Mouse (Mus musculus): ENCODE measurements at regions not wholly inside any gene's neighbourhood (a gene's known extent, or its start where the extent isn't known, plus 50 kb on each side); places are given as distances from the start of the nearest gene placed in this dataset.

- ATAC-seq (ENCODE audit: insufficient number of reproducible peaks, low FRiP score, low TSS enrichment, low read depth) = no peak
- no peak overlapping the region for H3K4me2 ChIP-seq
- H3K4me3 ChIP-seq = no peak overlapping the region
- no peak overlapping the region for H3K27ac ChIP-seq
- no peaks in the 10 kb centered on the region for H3K4me1 ChIP-seq
- no peaks in the 10 kb centered on the region for H3K36me3 ChIP-seq
- H3K27me3 ChIP-seq = no peaks in the 10 kb centered on the region
- WGBS = 92% methylated on average over 4 of the region's 4 CpGs
- H3K9me3 ChIP-seq = no peaks in the 10 kb centered on the region
- no peak overlapping the region for H3K9ac ChIP-seq
Measured at GRCm38 (mm10) chr2:9267675-9268074, 613.4 kb upstream of the 4930412O13Rik start.

DNA sequence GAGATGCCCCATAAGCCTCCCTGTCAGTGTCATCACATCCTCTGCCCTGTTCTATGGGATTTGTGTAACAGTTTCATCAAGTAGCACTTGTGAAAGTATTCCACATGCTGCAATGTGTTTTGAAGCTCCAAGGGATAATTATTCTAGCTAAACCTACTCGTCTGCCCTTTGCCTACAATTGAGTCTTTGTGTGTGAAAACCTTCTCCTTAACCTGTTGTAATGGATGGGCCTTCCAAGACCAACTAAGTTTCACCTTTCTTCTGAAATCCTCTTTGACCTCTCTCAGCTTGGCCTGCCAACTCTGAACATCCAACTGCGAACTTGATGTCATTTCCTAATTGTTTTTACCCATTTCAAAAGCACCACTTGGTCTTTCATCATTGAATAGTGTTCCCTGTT, 597.6 kb upstream of the 4930412O13Rik start:
- Histone ChIP-seq H3K27me3 (no peaks in the 10 kb centered on the region), H3K9me3 (no peaks in the 10 kb centered on the region), H3K4me1 (no peaks in the 10 kb centered on the region), H3K9ac (no peak overlapping the region), H3K27ac (no peak overlapping the region), H3K4me3 (no peak overlapping the region), H3K36me3 (no peaks in the 10 kb centered on the region), H3K4me2 (no peak overlapping the region)
- ATAC-seq (ENCODE audit: insufficient number of reproducible peaks, low FRiP score, low TSS enrichment, low read depth) = no peak
- 68% methylated on average over 2 of the region's 2 CpGs for WGBS

- WGBS = 44% methylated on average over 8 of the region's 8 CpGs
- no peak for ATAC-seq (ENCODE audit: insufficient number of reproducible peaks, low FRiP score, low TSS enrichment, low read depth)
- no peaks in the 10 kb centered on the region for H3K36me3 ChIP-seq
Measured at GRCm38 (mm10) chr2:9285800-9286199, 595.3 kb upstream of the 4930412O13Rik start.

GRCm38 (mm10) chr2:9287077-9287476, 594.0 kb upstream of the 4930412O13Rik start:
- Histone ChIP-seq H3K36me3 (no peaks in the 10 kb centered on the region), H3K4me3 (no peak overlapping the region), H3K9me3 (no peaks in the 10 kb centered on the region), H3K27ac (no peak overlapping the region), H3K4me2 (no peak overlapping the region), H3K9ac (no peak overlapping the region), H3K27me3 (no peaks in the 10 kb centered on the region), H3K4me1 (no peaks in the 10 kb centered on the region)
- WGBS = 83% methylated on average over 1 of the region's 1 CpGs
- ATAC-seq (ENCODE audit: insufficient number of reproducible peaks, low FRiP score, low TSS enrichment, low read depth) = no peak

More at GRCm38 (mm10) chr2:9285800-9286199, 595.3 kb upstream of the 4930412O13Rik start:
- no peaks in the 10 kb centered on the region for H3K9me3 ChIP-seq
- no peak overlapping the region for H3K9ac ChIP-seq
- H3K4me3 ChIP-seq = no peak overlapping the region
- no peaks in the 10 kb centered on the region for H3K27me3 ChIP-seq
- H3K4me2 ChIP-seq = no peak overlapping the region
- H3K27ac ChIP-seq = no peak overlapping the region
- no peaks in the 10 kb centered on the region for H3K4me1 ChIP-seq

GRCm38 (mm10) chr2:9287623-9288022, 593.4 kb upstream of the 4930412O13Rik start:
- Histone ChIP-seq H3K27me3 (no peaks in the 10 kb centered on the region), H3K9ac (no peak overlapping the region), H3K9me3 (no peaks in the 10 kb centered on the region), H3K4me3 (no peak overlapping the region), H3K4me2 (no peak overlapping the region), H3K4me1 (no peaks in the 10 kb centered on the region), H3K36me3 (no peaks in the 10 kb centered on the region), H3K27ac (no peak overlapping the region)
- WGBS = 49% methylated on average over 6 of the region's 6 CpGs
- ATAC-seq (ENCODE audit: insufficient number of reproducible peaks, low FRiP score, low TSS enrichment, low read depth) = no peak

GRCm38 (mm10) chr2:9331630-9332352, 549.3 kb upstream of the 4930412O13Rik start:
- no peaks in the 10 kb centered on the region for H3K9me3 ChIP-seq
- WGBS = 46% methylated on average over 16 of the region's 16 CpGs
- no peaks in the 10 kb centered on the region for H3K27me3 ChIP-seq
- H3K4me1 ChIP-seq = no peaks in the 10 kb centered on the region
- no peak overlapping the region for H3K27ac ChIP-seq
- no peak overlapping the region for H3K4me3 ChIP-seq
- H3K9ac ChIP-seq = no peak overlapping the region
- ATAC-seq (ENCODE audit: insufficient number of reproducible peaks, low FRiP score, low TSS enrichment, low read depth) = no peak
- H3K4me2 ChIP-seq = no peak overlapping the region
- no peaks in the 10 kb centered on the region for H3K36me3 ChIP-seq

GRCm38 (mm10) chr2:9348982-9349381, 532.1 kb upstream of the 4930412O13Rik start:
- no peak for ATAC-seq (ENCODE audit: insufficient number of reproducible peaks, low FRiP score, low TSS enrichment, low read depth)
- 0 out of 2 replicates have a peak, but pooled peaks cover 2% of the 10 kb centered on the region for H3K4me1 ChIP-seq
- WGBS = 44% methylated on average over 4 of the region's 4 CpGs

GRCm38 (mm10) chr2:9349994-9350393, 531.1 kb upstream of the 4930412O13Rik start:
- WGBS = 42% methylated on average over 1 of the region's 1 CpGs

More at GRCm38 (mm10) chr2:9348982-9349381, 532.1 kb upstream of the 4930412O13Rik start:
- no peak overlapping the region for H3K9ac ChIP-seq
- no peak overlapping the region for H3K27ac ChIP-seq
- H3K4me2 ChIP-seq = no peak overlapping the region
- no peaks in the 10 kb centered on the region for H3K27me3 ChIP-seq
- H3K36me3 ChIP-seq = no peaks in the 10 kb centered on the region
- H3K4me3 ChIP-seq = no peak overlapping the region
- H3K9me3 ChIP-seq = no peaks in the 10 kb centered on the region

DNA sequence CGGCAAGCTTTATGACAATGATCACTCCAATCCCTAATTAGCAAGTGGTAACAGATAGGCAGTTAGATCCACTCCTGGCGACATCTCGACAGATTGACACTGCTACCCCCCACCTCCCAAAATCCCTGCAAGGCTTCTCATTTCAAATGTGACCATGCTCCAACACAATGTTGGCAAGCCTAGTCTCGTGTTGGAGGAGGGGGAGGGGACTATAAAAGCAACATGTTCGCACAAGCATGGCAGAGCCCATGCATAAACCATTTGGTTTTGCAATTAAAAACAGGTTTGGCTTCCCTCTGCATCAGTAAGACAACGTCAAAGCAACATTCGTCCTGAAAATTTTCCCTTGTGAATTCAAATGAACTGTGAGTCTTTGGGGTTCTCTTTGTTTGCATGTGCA, 528.9 kb upstream of the 4930412O13Rik start:
- no peak overlapping the region for H3K4me2 ChIP-seq
- no peak overlapping the region for H3K4me3 ChIP-seq
- 0 out of 2 replicates have a peak, but pooled peaks cover 2% of the 10 kb centered on the region for H3K4me1 ChIP-seq
- H3K36me3 ChIP-seq = no peaks in the 10 kb centered on the region
- H3K9ac ChIP-seq = no peak overlapping the region
- ATAC-seq (ENCODE audit: insufficient number of reproducible peaks, low FRiP score, low TSS enrichment, low read depth) = no peak
- no peaks in the 10 kb centered on the region for H3K27me3 ChIP-seq
- H3K9me3 ChIP-seq = no peaks in the 10 kb centered on the region
- WGBS = 9% methylated on average over 7 of the region's 7 CpGs
- 0 out of 2 replicates have a peak overlapping the region, but pooled peaks have one; percentile 61 for H3K27ac ChIP-seq

More at GRCm38 (mm10) chr2:9349994-9350393, 531.1 kb upstream of the 4930412O13Rik start:
- H3K4me3 ChIP-seq = no peak overlapping the region
- no peak overlapping the region for H3K4me2 ChIP-seq
- no peak overlapping the region for H3K27ac ChIP-seq
- no peaks in the 10 kb centered on the region for H3K9me3 ChIP-seq
- no peak overlapping the region for H3K9ac ChIP-seq
- no peaks in the 10 kb centered on the region for H3K36me3 ChIP-seq
- no peak for ATAC-seq (ENCODE audit: insufficient number of reproducible peaks, low FRiP score, low TSS enrichment, low read depth)
- H3K4me1 ChIP-seq = 0 out of 2 replicates have a peak, but pooled peaks cover 2% of the 10 kb centered on the region
- no peaks in the 10 kb centered on the region for H3K27me3 ChIP-seq

- H3K9me3 ChIP-seq = no peaks in the 10 kb centered on the region
- H3K36me3 ChIP-seq = no peaks in the 10 kb centered on the region
- H3K27ac ChIP-seq = no peak overlapping the region
- no peak overlapping the region for H3K4me3 ChIP-seq
- no peaks in the 10 kb centered on the region for H3K27me3 ChIP-seq
- H3K9ac ChIP-seq = no peak overlapping the region
- ATAC-seq (ENCODE audit: insufficient number of reproducible peaks, low FRiP score, low TSS enrichment, low read depth) = no peak
- H3K4me2 ChIP-seq = no peak overlapping the region
- no peaks in the 10 kb centered on the region for H3K4me1 ChIP-seq
- WGBS = 38% methylated on average over 4 of the region's 4 CpGs
Measured at GRCm38 (mm10) chr2:9360020-9360419, 521.0 kb upstream of the 4930412O13Rik start.

DNA sequence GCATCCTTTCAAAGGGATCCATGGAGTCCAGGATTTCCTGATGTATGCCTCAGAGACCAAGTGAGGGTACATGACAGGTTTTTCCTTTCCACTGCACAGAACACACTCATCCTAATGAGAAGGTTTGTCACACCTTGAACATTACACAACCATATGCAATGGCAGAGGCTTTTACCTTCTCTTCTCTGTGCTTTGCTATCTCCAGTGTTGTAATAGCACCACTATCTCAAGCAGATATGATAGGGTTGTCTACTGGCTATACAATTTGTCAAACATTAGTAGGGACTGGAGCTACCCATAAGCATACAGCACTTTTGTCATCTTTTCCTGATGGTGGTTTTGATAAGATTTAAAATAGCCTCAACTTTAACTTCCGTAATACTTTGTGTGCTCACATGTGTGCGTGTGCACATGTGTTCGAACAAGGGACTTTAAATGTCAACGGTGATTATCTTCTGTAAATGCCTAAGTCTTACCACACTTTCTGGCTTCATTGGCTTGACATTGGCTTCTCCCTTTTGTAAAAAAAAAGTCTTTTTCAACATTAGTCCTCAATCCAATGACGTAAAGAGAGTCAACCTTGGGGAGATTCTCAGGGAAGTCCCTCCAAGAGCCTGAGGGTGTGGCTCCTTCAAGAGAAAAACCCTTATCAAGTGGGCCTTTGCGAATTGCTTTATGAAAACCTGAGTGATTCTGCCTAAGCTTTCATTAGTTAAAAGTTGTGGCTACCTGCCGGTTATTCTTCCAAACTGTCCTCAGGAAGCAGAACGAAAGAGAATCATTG, 513.1 kb upstream of the 4930412O13Rik start:
- H3K9me3 ChIP-seq = no peaks in the 10 kb centered on the region
- no peak overlapping the region for H3K4me3 ChIP-seq
- WGBS = 87% methylated on average over 8 of the region's 8 CpGs
- no peak overlapping the region for H3K4me2 ChIP-seq
- H3K36me3 ChIP-seq = no peaks in the 10 kb centered on the region
- no peaks in the 10 kb centered on the region for H3K4me1 ChIP-seq
- no peak overlapping the region for H3K27ac ChIP-seq
- no peak overlapping the region for H3K9ac ChIP-seq
- H3K27me3 ChIP-seq = no peaks in the 10 kb centered on the region
- ATAC-seq (ENCODE audit: insufficient number of reproducible peaks, low FRiP score, low TSS enrichment, low read depth) = no peak

- no peaks in the 10 kb centered on the region for H3K36me3 ChIP-seq
- H3K4me3 ChIP-seq = no peak overlapping the region
- 76% methylated on average over 4 of the region's 4 CpGs for WGBS
- ATAC-seq (ENCODE audit: insufficient number of reproducible peaks, low FRiP score, low TSS enrichment, low read depth) = no peak
- no peak overlapping the region for H3K4me2 ChIP-seq
- no peaks in the 10 kb centered on the region for H3K4me1 ChIP-seq
- no peaks in the 10 kb centered on the region for H3K9me3 ChIP-seq
- H3K27ac ChIP-seq = no peak overlapping the region
- no peak overlapping the region for H3K9ac ChIP-seq
- H3K27me3 ChIP-seq = no peaks in the 10 kb centered on the region
Measured at GRCm38 (mm10) chr2:9369572-9369971, 511.5 kb upstream of the 4930412O13Rik start.

Data from limb, embryonic 15.5 days (tissue).